Mouse (Mus musculus) heart, postnatal 0 days (tissue): ENCODE results near the gene Gm43518.
A peak's percentile ranks its signal among the peaks of the same experiment; 100 is the strongest.

Source experiments
- CTCF ChIP-seq: IDR thresholded peaks from 2 replicates; pipeline ENCODE4 v1.5.1; 2016; ENCODE audit warnings: antibody characterized with exemption, control low read depth, low read depth
- EP300 ChIP-seq: IDR thresholded peaks from 2 replicates; pipeline ENCODE4 v1.6.1; 2016; ENCODE audit warnings: antibody characterized with exemption, low read depth

DNA sequence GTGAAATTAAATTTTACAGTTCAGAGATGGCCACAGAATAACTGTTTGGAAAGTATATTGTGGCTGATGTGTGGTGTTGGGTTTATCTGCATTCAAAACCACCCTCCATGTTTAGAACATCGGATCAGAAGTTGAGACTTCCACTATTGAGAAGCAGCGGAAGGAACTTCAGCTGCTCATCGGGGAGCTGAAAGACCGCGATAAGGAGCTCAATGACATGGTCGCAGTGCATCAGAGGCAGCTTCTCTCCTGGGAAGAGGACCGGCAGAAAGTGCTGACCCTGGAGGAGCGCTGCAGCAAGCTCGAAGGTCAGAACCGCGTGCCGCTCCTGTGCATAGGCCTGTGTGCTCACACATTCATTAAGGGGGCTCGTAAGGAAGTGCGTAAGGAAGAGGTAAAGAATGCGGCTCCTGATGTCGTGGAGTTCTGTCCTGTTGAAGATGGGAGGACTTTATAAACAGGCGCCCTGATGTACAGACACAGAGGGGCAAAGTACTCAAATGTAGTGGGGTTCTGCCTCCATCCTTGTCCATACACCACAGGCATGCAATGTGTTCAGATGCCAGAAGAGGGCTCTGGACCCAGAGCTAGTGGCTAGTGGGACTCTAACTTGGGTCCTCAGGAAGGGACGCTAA is 6.9 kb downstream of the Gm43518 start:
- TF ChIP-seq CTCF, result peak; percentile 36; the same call in 1 of the 2 replicates
- TF ChIP-seq EP300, result no peak
